Mouse (Mus musculus) retina, postnatal 7 days (tissue): ENCODE data around the gene Eif3c.

Source experiments
- DNase-seq: peaks from one replicate; pipeline ENCODE4 v3.0.0-alpha.2; 2012; ENCODE audit warnings: low read depth, low spot score

Eif3c gene

GRCm38 (mm10) chr7:126554796-126555195, 11.4 kb downstream of the Eif3c start:
- no peak for DNase-seq

GRCm38 (mm10) chr7:126545631-126546030, 20.6 kb downstream of the Eif3c start:
- no peak for DNase-seq

- DNase-seq, result no peak
Measured at GRCm38 (mm10) chr7:126541661-126542060, 24.6 kb downstream of the Eif3c start.

GRCm38 (mm10) chr7:126537820-126538585, 28.2 kb downstream of the Eif3c start:
- no peak for DNase-seq

- DNase-seq, result no peak
Measured at GRCm38 (mm10) chr7:126536466-126536865, 29.7 kb downstream of the Eif3c start.

GRCm38 (mm10) chr7:126535766-126536165, 30.4 kb downstream of the Eif3c start:
- no peak for DNase-seq

GRCm38 (mm10) chr7:126533434-126533833, 32.8 kb downstream of the Eif3c start:
- DNase-seq, result no peak

GRCm38 (mm10) chr7:126528166-126528577, 38.0 kb downstream of the Eif3c start:
- peak; percentile 38 for DNase-seq

GRCm38 (mm10) chr7:126523316-126523715, 42.9 kb downstream of the Eif3c start:
- DNase-seq, result no peak

- DNase-seq, result no peak
Measured at GRCm38 (mm10) chr7:126519513-126519912, 46.7 kb downstream of the Eif3c start.

- DNase-seq, result no peak
Measured at GRCm38 (mm10) chr7:126518261-126518941, 47.8 kb downstream of the Eif3c start.

GRCm38 (mm10) chr7:126511287-126511686, 54.9 kb downstream of the Eif3c start:
- no peak for DNase-seq

GRCm38 (mm10) chr7:126507126-126507778, 59.0 kb downstream of the Eif3c start:
- DNase-seq, result no peak

GRCm38 (mm10) chr7:126504913-126505312, 61.3 kb downstream of the Eif3c start:
- no peak for DNase-seq

- peak; percentile 98 for DNase-seq
Measured at GRCm38 (mm10) chr7:126503273-126503878, 62.8 kb downstream of the Eif3c start, which contains the start of gene Atxn2l. TSS of gene Atxn2l (minus strand) at chr7:126503437.

- DNase-seq, result no peak
Measured at GRCm38 (mm10) chr7:126502751-126503150, 63.5 kb downstream of the Eif3c start.

- peak; percentile 88 for DNase-seq
Measured at GRCm38 (mm10) chr7:126502023-126502741, 64.0 kb downstream of the Eif3c start.

- DNase-seq, result no peak
Measured at GRCm38 (mm10) chr7:126501684-126502022, 64.6 kb downstream of the Eif3c start.

- no peak for DNase-seq
Measured at GRCm38 (mm10) chr7:126499416-126499815, 66.8 kb downstream of the Eif3c start.

GRCm38 (mm10) chr7:126497966-126498365, 68.2 kb downstream of the Eif3c start:
- DNase-seq, result no peak

GRCm38 (mm10) chr7:126496475-126496874, 69.7 kb downstream of the Eif3c start:
- no peak for DNase-seq
